Mouse (Mus musculus) forebrain, embryonic 11.5 days (tissue): ENCODE measurements at regions not wholly inside any gene's neighbourhood (a gene's known extent, or its start where the extent isn't known, plus 50 kb on each side); places are given as distances from the start of the nearest gene placed in this dataset.

Experiments used
- ATAC-seq: fragments of 200-750 bp; cut with Nextera tagmentation; replicated peaks from 2 replicates; pipeline ENCODE4 v1.8.0; 2017; ENCODE audit warnings: moderate TSS enrichment; ENCODE audit not compliant: low FRiP score
- DNase-seq: peaks from one replicate; pipeline ENCODE4 v3.0.0-alpha.2; 2017; ENCODE audit warnings: low spot score
- H3K27ac ChIP-seq: fragments of 300-500 bp; sonication (generic); 2 replicates; pipeline ENCODE4 v1.5.1; 2014; ENCODE audit warnings: low read depth, low read length
- H3K27me3 ChIP-seq: fragments of 300-500 bp; sonication (generic); 2 replicates; pipeline ENCODE4 v1.6.1; 2014; ENCODE audit warnings: mild to moderate bottlenecking, low read length, mixed read lengths; ENCODE audit not compliant: control insufficient read depth, insufficient read depth
- H3K36me3 ChIP-seq: fragments of 300-500 bp; sonication (generic); 2 replicates; pipeline ENCODE4 v1.6.1; 2014; ENCODE audit warnings: mild to moderate bottlenecking, low read length, moderate library complexity, mixed read lengths; ENCODE audit not compliant: control insufficient read depth, insufficient read depth
- H3K4me1 ChIP-seq: fragments of 300-500 bp; sonication (generic); replicated peaks from 2 replicates; pipeline ENCODE4 v1.6.1; 2014; ENCODE audit warnings: low read length, mixed read lengths; ENCODE audit not compliant: control insufficient read depth, insufficient read depth
- H3K4me2 ChIP-seq: fragments of 300-500 bp; sonication (generic); 2 replicates; pipeline ENCODE4 v1.6.1; 2014; ENCODE audit warnings: low read depth, mild to moderate bottlenecking, low read length, moderate library complexity, mixed read lengths; ENCODE audit not compliant: severe bottlenecking
- H3K4me3 ChIP-seq: fragments of 300-500 bp; sonication (generic); 2 replicates; pipeline ENCODE4 v1.5.1; 2014; ENCODE audit warnings: low read depth, low read length
- H3K9ac ChIP-seq: fragments of 300-500 bp; sonication (generic); 2 replicates; pipeline ENCODE4 v1.6.1; 2014; ENCODE audit warnings: low read length
- H3K9me3 ChIP-seq: fragments of 300-500 bp; sonication (generic); 2 replicates; pipeline ENCODE4 v1.6.1; 2016; ENCODE audit warnings: low read length, mixed read lengths; ENCODE audit not compliant: control insufficient read depth
- WGBS: fragments of 180-500 bp; shearing (Covaris S2); extraction: QIAGEN DNeasy Blood & Tissue Kit; methylation state at CpG from one replicate; pipeline ENCODE4 v1.1.7; 2014; 5-methylcytosine and 5-hydroxymethylcytosine counted together

GRCm38 (mm10) chr8:103808171-103808570 lies 293.3 kb upstream of the Cdh5 start:
- WGBS = 84% methylated on average over 5 of the region's 5 CpGs
- H3K4me1 ChIP-seq = no peaks in the 10 kb centered on the region
- no peak overlapping the region for H3K27ac ChIP-seq
- H3K27me3 ChIP-seq = no peaks in the 10 kb centered on the region
- no peak overlapping the region for H3K4me2 ChIP-seq
- H3K9ac ChIP-seq = no peak overlapping the region
- no peak for ATAC-seq
- DNase-seq = no peak
- H3K9me3 ChIP-seq = no peaks in the 10 kb centered on the region
- no peak overlapping the region for H3K4me3 ChIP-seq
- no peaks in the 10 kb centered on the region for H3K36me3 ChIP-seq

GRCm38 (mm10) chr8:103808580-103808979 lies 292.8 kb upstream of the Cdh5 start:
- WGBS = 69% methylated on average over 8 of the region's 8 CpGs
- Histone ChIP-seq H3K27ac (no peak overlapping the region), H3K9me3 (no peaks in the 10 kb centered on the region), H3K9ac (no peak overlapping the region), H3K36me3 (no peaks in the 10 kb centered on the region), H3K4me2 (no peak overlapping the region), H3K27me3 (no peaks in the 10 kb centered on the region), H3K4me3 (no peak overlapping the region), H3K4me1 (no peaks in the 10 kb centered on the region)
- ATAC-seq = no peak
- no peak for DNase-seq

- H3K9ac ChIP-seq = no peak overlapping the region
- ATAC-seq = no peak
- H3K4me2 ChIP-seq = no peak overlapping the region
- no peaks in the 10 kb centered on the region for H3K27me3 ChIP-seq
- DNase-seq = no peak
- WGBS = 78% methylated on average over 7 of the region's 7 CpGs
- no peaks in the 10 kb centered on the region for H3K36me3 ChIP-seq
- no peak overlapping the region for H3K27ac ChIP-seq
- H3K4me1 ChIP-seq = no peaks in the 10 kb centered on the region
- no peaks in the 10 kb centered on the region for H3K9me3 ChIP-seq
- no peak overlapping the region for H3K4me3 ChIP-seq
These were observed 292.3 kb upstream of the Cdh5 start for GRCm38 (mm10) chr8:103809140-103809539.

- ATAC-seq = peak; percentile 16; the same call in 1 of the 2 replicates
- DNase-seq = no peak
- 52% methylated on average over 10 of the region's 10 CpGs for WGBS
- Histone ChIP-seq H3K27me3 (no peaks in the 10 kb centered on the region), H3K27ac (no peak overlapping the region), H3K4me1 (no peaks in the 10 kb centered on the region), H3K9me3 (no peaks in the 10 kb centered on the region), H3K9ac (no peak overlapping the region), H3K4me2 (no peak overlapping the region), H3K4me3 (no peak overlapping the region), H3K36me3 (no peaks in the 10 kb centered on the region)
These were observed 287.4 kb upstream of the Cdh5 start for GRCm38 (mm10) chr8:103813954-103814591.

- WGBS = 86% methylated on average over 15 of the region's 15 CpGs
- no peak for DNase-seq
- H3K27ac ChIP-seq = no peak overlapping the region
- no peak overlapping the region for H3K9ac ChIP-seq
- H3K4me3 ChIP-seq = no peak overlapping the region
- H3K27me3 ChIP-seq = no peaks in the 10 kb centered on the region
- no peak for ATAC-seq
- no peaks in the 10 kb centered on the region for H3K9me3 ChIP-seq
- H3K4me2 ChIP-seq = no peak overlapping the region
- H3K36me3 ChIP-seq = no peaks in the 10 kb centered on the region
- no peaks in the 10 kb centered on the region for H3K4me1 ChIP-seq
These were observed 285.1 kb upstream of the Cdh5 start for GRCm38 (mm10) chr8:103816101-103816894.

- H3K36me3 ChIP-seq = no peaks in the 10 kb centered on the region
- no peaks in the 10 kb centered on the region for H3K27me3 ChIP-seq
- no peaks in the 10 kb centered on the region for H3K9me3 ChIP-seq
- WGBS = 86% methylated on average over 7 of the region's 7 CpGs
- H3K9ac ChIP-seq = no peak overlapping the region
- H3K4me2 ChIP-seq = no peak overlapping the region
- ATAC-seq (no peak), DNase-seq (no peak)
- H3K4me3 ChIP-seq = no peak overlapping the region
- no peaks in the 10 kb centered on the region for H3K4me1 ChIP-seq
- H3K27ac ChIP-seq = no peak overlapping the region
These were observed 277.9 kb upstream of the Cdh5 start for GRCm38 (mm10) chr8:103823541-103823940.

GRCm38 (mm10) chr8:103824747-103825146 lies 276.7 kb upstream of the Cdh5 start:
- Histone ChIP-seq H3K4me1 (no peaks in the 10 kb centered on the region), H3K36me3 (no peaks in the 10 kb centered on the region), H3K9ac (no peak overlapping the region), H3K4me3 (no peak overlapping the region), H3K27ac (no peak overlapping the region), H3K4me2 (no peak overlapping the region), H3K27me3 (no peaks in the 10 kb centered on the region), H3K9me3 (no peaks in the 10 kb centered on the region)
- WGBS = 4% methylated on average over 1 of the region's 1 CpGs
- DNase-seq (no peak), ATAC-seq (no peak)

GRCm38 (mm10) chr8:103825289-103825688 lies 276.1 kb upstream of the Cdh5 start:
- Histone ChIP-seq H3K9me3 (no peaks in the 10 kb centered on the region), H3K4me3 (no peak overlapping the region), H3K36me3 (no peaks in the 10 kb centered on the region), H3K4me2 (no peak overlapping the region), H3K27me3 (no peaks in the 10 kb centered on the region), H3K9ac (no peak overlapping the region), H3K4me1 (no peaks in the 10 kb centered on the region), H3K27ac (no peak overlapping the region)
- WGBS = 75% methylated on average over 3 of the region's 3 CpGs
- DNase-seq (no peak), ATAC-seq (no peak)

- ATAC-seq (no peak), DNase-seq (no peak)
- no peak overlapping the region for H3K27ac ChIP-seq
- H3K36me3 ChIP-seq = no peaks in the 10 kb centered on the region
- no peaks in the 10 kb centered on the region for H3K9me3 ChIP-seq
- no peaks in the 10 kb centered on the region for H3K4me1 ChIP-seq
- no peaks in the 10 kb centered on the region for H3K27me3 ChIP-seq
- H3K4me3 ChIP-seq = no peak overlapping the region
- WGBS = 93% methylated on average over 3 of the region's 3 CpGs
- H3K9ac ChIP-seq = no peak overlapping the region
- H3K4me2 ChIP-seq = no peak overlapping the region
These were observed 271.0 kb upstream of the Cdh5 start for GRCm38 (mm10) chr8:103830416-103830815.
